ENCODE assay signal across 8 mouse cellular contexts in the genomic region with DNA sequence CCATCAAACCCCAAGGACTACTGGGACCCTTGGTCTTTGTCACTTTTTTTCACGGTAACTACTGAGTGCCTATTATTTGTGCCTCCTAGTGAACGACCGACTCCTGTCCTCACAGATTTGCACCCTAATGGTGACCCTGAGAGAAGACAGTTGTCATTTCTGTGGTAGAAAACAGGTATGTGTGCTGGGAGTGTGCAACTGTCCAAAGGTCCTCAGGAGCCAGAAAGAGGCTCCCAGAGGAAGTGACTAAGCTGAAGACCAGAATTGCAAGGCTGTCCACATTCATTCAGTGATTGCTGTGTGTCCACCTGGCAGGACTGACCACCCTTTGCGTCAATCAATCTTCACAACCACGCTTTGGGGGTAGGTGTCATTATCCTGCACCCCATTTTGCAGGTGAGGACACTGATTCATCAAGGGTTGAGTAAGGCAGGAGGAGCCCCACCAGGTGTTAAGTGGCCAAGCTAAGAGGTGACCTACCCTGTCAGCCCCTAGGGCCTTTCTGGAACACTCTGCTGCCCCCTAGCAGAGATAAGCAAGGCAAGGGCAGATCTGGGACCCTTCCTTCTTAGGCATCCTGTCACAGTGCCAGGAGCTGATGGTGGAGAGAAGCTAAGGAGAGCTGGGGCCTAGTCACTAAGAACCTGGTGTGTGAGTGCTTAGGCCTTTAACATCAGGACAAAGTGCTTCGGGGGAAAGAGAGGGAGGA. TPM values are rescaled to one million over a fixed set of nuclear protein-coding genes. Genes with fewer than 3 reads are reported as not detected.
DNase-seq lines count a peak whose midpoint lies in the region; ATAC-seq and TF ChIP-seq lines count a peak whose summit lies in the region.

No protein-coding gene starts in this region.

- DNase-seq in lung, postnatal 0 days (ENCODE audit: low spot score), result no peak
- no peak for DNase-seq in lung, postnatal 36 days
- DNase-seq in right cerebral cortex, adult 18-20 months, result no peak
- DNase-seq in left cerebral cortex, postnatal 25 days (ENCODE audit: low spot score in 2 of 2), result no peak
- DNase-seq in adrenal gland, postnatal 36 days, result no peak

- no peaks in the 10 kb centered on the region for H3K27me3 ChIP-seq in lung, postnatal 0 days (replicated peaks; ENCODE audit: insufficient read depth, low read length)
- peaks cover 28% of the 10 kb centered on the region for H3K27me3 ChIP-seq in forebrain, embryonic 12.5 days
- no peaks in the 10 kb centered on the region for H3K27me3 ChIP-seq in intestine, postnatal 0 days (replicated peaks; ENCODE audit: control insufficient read depth, insufficient read depth, low read length)
- peaks cover 19% of the 10 kb centered on the region for H3K27me3 ChIP-seq in neural tube, embryonic 15.5 days (replicated peaks)

- no peak for TF ChIP-seq EP300 in lung, postnatal 0 days (IDR thresholded peaks at IDR 0.05)

- TF ChIP-seq CTCF in lung, postnatal 0 days (IDR thresholded peaks at IDR 0.05), result peak; percentile 41
- TF ChIP-seq CTCF in intestine, postnatal 0 days (IDR thresholded peaks at IDR 0.05; ENCODE audit: low read depth), result peak; percentile 41

- 0 out of 2 replicates have a peak overlapping the region, but pooled peaks have one; percentile 16 for H3K9ac ChIP-seq in lung, postnatal 0 days (replicated peaks; ENCODE audit: low read depth)
- 0 out of 2 replicates have a peak overlapping the region, but pooled peaks have one; percentile 70 for H3K9ac ChIP-seq in forebrain, embryonic 12.5 days
- H3K9ac ChIP-seq in intestine, postnatal 0 days (ENCODE audit: low read depth, low read length), result 0 out of 2 replicates have a peak overlapping the region, but pooled peaks have one; percentile 51
- H3K9ac ChIP-seq in neural tube, embryonic 15.5 days (replicated peaks), result peak overlapping the region; percentile 64

- peak overlapping the region; percentile 65 for H3K4me2 ChIP-seq in lung, postnatal 0 days (replicated peaks; ENCODE audit: low read depth, low read length)
- H3K4me2 ChIP-seq in forebrain, embryonic 12.5 days, result peak overlapping the region; percentile 89
- peak overlapping the region; percentile 90 for H3K4me2 ChIP-seq in intestine, postnatal 0 days (replicated peaks; ENCODE audit: low read depth)
- peak overlapping the region; percentile 97 for H3K4me2 ChIP-seq in neural tube, embryonic 15.5 days

- intact Hi-C loops in left cerebral cortex, postnatal 25 days (cut with DNase I), result no loop called here

- H3K36me3 ChIP-seq in lung, postnatal 0 days (ENCODE audit: insufficient read depth, low read length), result no peaks in the 10 kb centered on the region
- no peaks in the 10 kb centered on the region for H3K36me3 ChIP-seq in forebrain, embryonic 12.5 days (replicated peaks)
- H3K36me3 ChIP-seq in intestine, postnatal 0 days (ENCODE audit: control insufficient read depth, insufficient read depth), result no peaks in the 10 kb centered on the region
- H3K36me3 ChIP-seq in neural tube, embryonic 15.5 days, result no peaks in the 10 kb centered on the region

- ATAC-seq in lung, postnatal 0 days, result peak; percentile 26; the same call in 1 of the 2 replicates
- no peak for ATAC-seq in forebrain, embryonic 12.5 days (ENCODE audit: low FRiP score)
- peak; percentile 72 for ATAC-seq in intestine, postnatal 0 days
- no peak for ATAC-seq in neural tube, embryonic 15.5 days (ENCODE audit: low FRiP score)

- H3K4me3 ChIP-seq in lung, postnatal 0 days (ENCODE audit: low read depth, low read length), result peak overlapping the region; percentile 54; the same call in 1 of the 2 replicates
- peak overlapping the region; percentile 55 for H3K4me3 ChIP-seq in forebrain, embryonic 12.5 days (replicated peaks)
- peak overlapping the region; percentile 56 for H3K4me3 ChIP-seq in intestine, postnatal 0 days (ENCODE audit: low read depth, low read length)
- peak overlapping the region; percentile 58 for H3K4me3 ChIP-seq in neural tube, embryonic 15.5 days (replicated peaks)

- H3K27ac ChIP-seq in lung, postnatal 0 days (ENCODE audit: low read length), result no peak overlapping the region
- no peak overlapping the region for H3K27ac ChIP-seq in forebrain, embryonic 12.5 days
- peak overlapping the region; percentile 70 for H3K27ac ChIP-seq in intestine, postnatal 0 days (ENCODE audit: low read depth, low read length)
- H3K27ac ChIP-seq in neural tube, embryonic 15.5 days (replicated peaks), result no peak overlapping the region

- 21% methylated on average over 6 of the region's 6 CpGs for WGBS in lung, postnatal 0 days
- WGBS in forebrain, embryonic 12.5 days, result 40% methylated on average over 6 of the region's 6 CpGs
- WGBS in intestine, postnatal 0 days, result 25% methylated on average over 6 of the region's 6 CpGs
- 40% methylated on average over 6 of the region's 6 CpGs for WGBS in neural tube, embryonic 15.5 days

- no peaks in the 10 kb centered on the region for H3K9me3 ChIP-seq in lung, postnatal 0 days (ENCODE audit: low read length)
- no peaks in the 10 kb centered on the region for H3K9me3 ChIP-seq in forebrain, embryonic 12.5 days
- no peaks in the 10 kb centered on the region for H3K9me3 ChIP-seq in intestine, postnatal 0 days (ENCODE audit: control insufficient read depth)
- H3K9me3 ChIP-seq in neural tube, embryonic 15.5 days (replicated peaks), result no peaks in the 10 kb centered on the region

- peaks cover 8% of the 10 kb centered on the region; the same call in 1 of the 2 replicates for H3K4me1 ChIP-seq in lung, postnatal 0 days (ENCODE audit: insufficient read depth, low read depth, low read length)
- H3K4me1 ChIP-seq in forebrain, embryonic 12.5 days, result peaks cover 10% of the 10 kb centered on the region; the same call in 1 of the 2 replicates
- H3K4me1 ChIP-seq in intestine, postnatal 0 days (replicated peaks; ENCODE audit: control insufficient read depth, insufficient read depth, low read length), result peaks cover 11% of the 10 kb centered on the region
- H3K4me1 ChIP-seq in neural tube, embryonic 15.5 days, result peaks cover 13% of the 10 kb centered on the region

RNA-seq across cellular contexts. Expression of a gene that starts 0.6 kb away (rescaled TPM):
- polyA plus RNA-seq in lung, postnatal 0 days (2015; fragmentation: Nextera tagmentation; extraction: Ambion mirVana), result 126 and 136 TPM in 2 replicates
- polyA plus RNA-seq in forebrain, embryonic 12.5 days (2016; fragmentation: Nextera tagmentation; extraction: Ambion mirVana), result 3.1 and 3.5 TPM in 2 replicates
- 9.7 and 12.0 TPM in 2 replicates for polyA plus RNA-seq in intestine, postnatal 0 days (2015; fragmentation: Nextera tagmentation; extraction: Ambion mirVana)
- 2.5 and 6.8 TPM in 2 replicates for polyA plus RNA-seq in neural tube, embryonic 15.5 days (2015; fragmentation: Nextera tagmentation; extraction: Ambion mirVana)
- total RNA-seq in left cerebral cortex, postnatal 25 days (2021), result 1 to 10 TPM; 1.6 TPM
- total RNA-seq in adrenal gland, postnatal 36 days (2021), result 10 to 100 TPM in 1 of 2 experiments, 1 to 10 TPM in 1; 6.8 to 12.9 TPM

Comparison
In these comparisons a context has a peak if more than half of its experiments do, and no peak if none do; other contexts are left out.
1. ATAC-seq: peak in lung, postnatal 0 days (single experiment) and intestine, postnatal 0 days (single experiment); none in forebrain, embryonic 12.5 days (single experiment) and neural tube, embryonic 15.5 days (single experiment).
2. H3K9ac ChIP-seq: peak in every context shown above with its lines; median percentile 70 in forebrain, embryonic 12.5 days; 64 in neural tube, embryonic 15.5 days; 51 in intestine, postnatal 0 days; 16 in lung, postnatal 0 days.
3. Peak in every context shown above with its lines, with median percentiles within 50 percentile points of each other: H3K4me2 ChIP-seq and H3K4me3 ChIP-seq.